8 mouse cellular contexts compared by ENCODE assay signal in genomic region chr7:114416021-114416845, GRCm38 (mm10). TPM values are rescaled to one million over a fixed set of nuclear protein-coding genes. Genes with fewer than 3 reads are reported as not detected.
DNase-seq lines count a peak whose midpoint lies in the region; ATAC-seq and TF ChIP-seq lines count a peak whose summit lies in the region.

No protein-coding gene starts in this region.

- peak overlapping the region; percentile 91 for H3K9ac ChIP-seq in limb, embryonic 11.5 days (ENCODE audit: low read length)
- peak overlapping the region; percentile 96 for H3K9ac ChIP-seq in midbrain, embryonic 12.5 days (replicated peaks)

- TF ChIP-seq CTCF in gastrocnemius, adult 2 months (IDR thresholded peaks at IDR 0.05), result no peak
- TF ChIP-seq CTCF in cortical plate, adult 2 months (IDR thresholded peaks at IDR 0.05; ENCODE audit: extremely low read depth, insufficient read depth, low read length), result no peak

- H3K27me3 ChIP-seq in limb, embryonic 11.5 days (ENCODE audit: control insufficient read depth, insufficient read depth, low read length), result no peaks in the 10 kb centered on the region
- no peaks in the 10 kb centered on the region for H3K27me3 ChIP-seq in midbrain, embryonic 12.5 days

- H3K4me3 ChIP-seq in gastrocnemius, adult 2 months, result peak overlapping the region; percentile 87
- H3K4me3 ChIP-seq in cortical plate, adult 2 months (ENCODE audit: insufficient read depth, low read length), result peak overlapping the region; percentile 62
- peak overlapping the region; percentile 87 for H3K4me3 ChIP-seq in limb, embryonic 11.5 days (ENCODE audit: low read depth, low read length)
- peak overlapping the region; percentile 94 for H3K4me3 ChIP-seq in midbrain, embryonic 12.5 days

- under 1% methylated on average over 66 of the region's 66 CpGs for WGBS in limb, embryonic 11.5 days
- under 1% methylated on average over 58 of the region's 66 CpGs for WGBS in midbrain, embryonic 12.5 days

- H3K36me3 ChIP-seq in limb, embryonic 11.5 days (ENCODE audit: control insufficient read depth, insufficient read depth, low read length), result no peaks in the 10 kb centered on the region
- no peaks in the 10 kb centered on the region for H3K36me3 ChIP-seq in midbrain, embryonic 12.5 days

- ATAC-seq in limb, embryonic 11.5 days (ENCODE audit: insufficient number of reproducible peaks, low FRiP score, low TSS enrichment, low read depth), result peak; percentile 48; the same call in 1 of the 2 replicates
- peak; percentile 42 for ATAC-seq in midbrain, embryonic 12.5 days (ENCODE audit: low FRiP score, low read depth)

- H3K4me2 ChIP-seq in limb, embryonic 11.5 days (ENCODE audit: low read depth, severe bottlenecking), result peak overlapping the region; percentile 86
- peak overlapping the region; percentile 78 for H3K4me2 ChIP-seq in midbrain, embryonic 12.5 days (replicated peaks)

- H3K4me1 ChIP-seq in cortical plate, adult 2 months (ENCODE audit: control insufficient read depth, insufficient read depth, low read length), result no peaks in the 10 kb centered on the region; the same call in 1 of the 2 replicates
- H3K4me1 ChIP-seq in limb, embryonic 11.5 days (ENCODE audit: control insufficient read depth, insufficient read depth, low read length), result 0 out of 2 replicates have a peak, but pooled peaks cover 9% of the 10 kb centered on the region
- H3K4me1 ChIP-seq in midbrain, embryonic 12.5 days, result peaks cover 19% of the 10 kb centered on the region

- DNase-seq in gastrocnemius, adult 2 months, result peak; percentile 26
- DNase-seq in gastrocnemius, adult 18-20 months (ENCODE audit: low spot score), result no peak
- DNase-seq in gastrocnemius, postnatal 4 days (ENCODE audit: low spot score in 2 of 2), result peak; percentile 29 to 44
- peak; percentile 16 for DNase-seq in kidney, adult 11 months
- DNase-seq in limb, embryonic 11.5 days (ENCODE audit: low spot score), result peak; percentile 72
- peak; percentile 39 to 49 for DNase-seq in spleen, adult 18-20 months

- 0 out of 2 replicates have a peak, but pooled peaks have one; percentile 18 for TF ChIP-seq POLR2A in cortical plate, adult 2 months (IDR thresholded peaks at IDR 0.05; ENCODE audit: extremely low read depth, insufficient read depth, low read length)

- H3K9me3 ChIP-seq in limb, embryonic 11.5 days (ENCODE audit: control insufficient read depth, low read length), result no peaks in the 10 kb centered on the region
- no peaks in the 10 kb centered on the region for H3K9me3 ChIP-seq in midbrain, embryonic 12.5 days

- intact Hi-C loops in gastrocnemius, adult 2 months (cut with DNase I), result loop anchor here (10.0 kb wide), 1 partner anchor 121 kb away; no protein-coding TSS in a partner anchor

- H3K27ac ChIP-seq in gastrocnemius, adult 2 months, result peak overlapping the region; percentile 79
- H3K27ac ChIP-seq in cortical plate, adult 2 months (ENCODE audit: insufficient read depth, low read length), result peak overlapping the region; percentile 87
- peak overlapping the region; percentile 73 for H3K27ac ChIP-seq in limb, embryonic 11.5 days (replicated peaks; ENCODE audit: low read depth, low read length)
- H3K27ac ChIP-seq in midbrain, embryonic 12.5 days (replicated peaks), result peak overlapping the region; percentile 94

RNA-seq across cellular contexts. Expression of gene Pde3b, which starts 1.2 kb away (rescaled TPM):
- 1 to 10 TPM; 3.2 to 4.7 TPM for total RNA-seq in gastrocnemius, adult 2 months (2021)
- total RNA-seq in gastrocnemius, adult 18-20 months (2021), result 1 to 10 TPM; 3.6 to 4.5 TPM
- 7.3 and 9.1 TPM in 2 replicates for polyA plus RNA-seq in cortical plate, adult 2 months (2012; rRNA removed)
- 1 to 10 TPM; 8.5 to 9.7 TPM for total RNA-seq in gastrocnemius, postnatal 4 days (2021)
- 9.5 and 11.3 TPM in 2 replicates for polyA plus RNA-seq in limb, embryonic 11.5 days (2014; fragmentation: Nextera tagmentation; extraction: Ambion mirVana)
- polyA plus RNA-seq in midbrain, embryonic 12.5 days (2016; fragmentation: Nextera tagmentation; extraction: Ambion mirVana), result 9.9 and 12.1 TPM in 2 replicates
